Mouse (Mus musculus) brown adipose tissue, adult 24 weeks (tissue): ENCODE data around the gene Vmn2r72. TPM values are rescaled to one million over a fixed set of nuclear protein-coding genes. Genes with fewer than 3 reads are reported as not detected.

Experiments used
- H3K27ac ChIP-seq: fragments of 200-500 bp; replicated peaks from 2 replicates; pipeline ENCODE4 v1.5.1; 2012; ENCODE audit warnings: low read depth, mild to moderate bottlenecking, low read length
- H3K4me1 ChIP-seq: fragments of 200-500 bp; 2 replicates; pipeline ENCODE4 v1.6.1; 2012; ENCODE audit warnings: low read length, mixed read lengths; ENCODE audit not compliant: control insufficient read depth, insufficient read depth, insufficient read length
- H3K4me3 ChIP-seq: fragments of 200-500 bp; 2 replicates; pipeline ENCODE4 v1.5.1; 2012; ENCODE audit warnings: low read depth, mild to moderate bottlenecking, low read length, moderate library complexity; ENCODE audit not compliant: insufficient read depth
- polyA plus RNA-seq: library from polyadenylated mRNA; stranded (reverse); fragments of >200 nt; gene quantifications from 2 replicates; pipeline ENCODE4 v1.2.4, GENCODE M21; 2012; ENCODE audit not compliant: missing spikeins, insufficient read depth, insufficient read length

The Vmn2r72 gene
- not detected in 2 replicates for polyA plus RNA-seq

GRCm38 (mm10) chr7:85754997-85755396 lies at the start of gene Vmn2r72:
Gene Vmn2r72 (minus strand): TSS chr7:85755097.
- Histone ChIP-seq H3K4me3 (no peak within 1 kb of the TSS), H3K4me1 (no peaks in the 10 kb centered on the region), H3K27ac (no peak within 1 kb of the TSS)

Other genes with a start within 250 kb of the Vmn2r72 start
- gene Vmn2r71, start 192.0 kb downstream of the Vmn2r72 start, polyA plus RNA-seq, result not detected in 2 replicates
- not detected in 2 replicates for gene Vmn2r70, start 185.9 kb downstream of the Vmn2r72 start, polyA plus RNA-seq
- not detected in 2 replicates for gene Vmn2r73, start 121.2 kb upstream of the Vmn2r72 start, polyA plus RNA-seq
- gene Vmn2r74, start 206.5 kb upstream of the Vmn2r72 start, polyA plus RNA-seq, result not detected in 2 replicates